Mouse (Mus musculus): ENCODE measurements at regions not wholly inside any gene's neighbourhood (a gene's known extent, or its start where the extent isn't known, plus 50 kb on each side); places are given as distances from the start of the nearest gene placed in this dataset.
"Not testable (repeated sequence)": the region's sequence is repeated elsewhere in the genome, so short reads cannot be mapped to it uniquely, and the experiment has no call there.

DNA sequence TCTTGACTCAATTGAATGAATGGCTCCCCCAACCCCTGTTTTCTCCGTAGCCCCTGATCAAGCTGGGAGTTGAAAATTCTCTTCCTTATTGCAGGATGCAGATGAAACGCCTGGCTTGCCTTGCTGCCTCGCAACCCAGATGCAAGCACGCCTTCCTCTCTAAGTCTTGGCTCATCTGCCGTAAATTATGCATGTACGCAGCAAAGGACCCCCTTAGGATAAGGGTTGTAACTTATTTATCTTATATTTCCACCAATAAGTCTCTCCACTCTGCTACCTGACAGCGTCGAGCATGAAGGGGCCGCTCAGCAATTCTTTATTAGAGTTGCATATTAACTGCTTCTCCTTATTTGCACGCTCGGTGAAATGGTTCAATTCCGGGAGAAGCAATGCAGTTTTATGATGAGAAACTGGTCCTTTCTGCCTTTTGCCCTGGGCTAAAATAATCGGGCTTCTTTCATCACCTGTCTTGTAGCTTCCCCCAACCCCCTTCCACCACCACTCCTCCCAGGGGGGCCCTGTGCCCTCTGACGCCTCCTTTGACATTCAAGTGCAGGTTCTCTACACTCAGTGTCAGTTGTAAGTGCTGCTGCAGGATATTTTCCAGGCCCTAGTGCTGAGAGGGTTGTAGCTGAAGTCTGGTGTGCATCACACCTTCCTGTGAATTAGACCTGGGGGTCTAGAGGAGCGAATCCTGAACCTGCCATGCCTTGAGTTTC, 246.0 kb downstream of the Eipr1 start:
- Histone ChIP-seq H3K27me3 (no peaks in the 10 kb centered on the region), H3K4me2 (no peak overlapping the region), H3K36me3 (no peaks in the 10 kb centered on the region), H3K9ac (no peak overlapping the region), H3K27ac (no peak overlapping the region), H3K9me3 (replicated peaks) (no peaks in the 10 kb centered on the region), H3K4me3 (replicated peaks) (no peak overlapping the region), H3K4me1 (replicated peaks) (no peaks in the 10 kb centered on the region)
- no peak for ATAC-seq (ENCODE audit: low read depth)
- 54% methylated on average over 15 of the region's 15 CpGs for WGBS (ENCODE audit: insufficient replicate concordance)
- DNase-seq = no peak

DNA sequence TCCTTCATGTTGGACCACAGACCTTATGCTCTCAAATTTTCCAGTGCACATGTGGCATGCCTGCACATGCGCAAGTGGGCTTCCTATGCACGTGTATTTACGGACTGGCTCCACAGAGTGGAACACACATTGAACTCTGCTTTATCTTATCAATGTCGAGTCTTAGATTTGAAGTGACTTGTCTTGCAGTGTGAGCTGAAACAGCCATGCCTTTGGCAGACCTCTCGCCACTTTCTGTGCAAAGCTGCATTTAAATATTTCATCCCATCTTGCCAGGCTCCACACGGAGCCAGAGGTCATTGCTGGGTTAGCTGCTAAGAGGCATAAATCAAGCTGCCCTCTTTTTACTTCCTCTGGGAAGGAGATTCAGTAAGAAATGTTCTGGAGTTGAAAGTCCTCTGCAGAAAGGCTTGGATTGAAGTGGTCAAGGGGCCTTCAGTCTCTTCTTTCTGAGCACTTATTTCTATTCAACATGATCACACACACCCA, 248.4 kb downstream of the Eipr1 start:
- ATAC-seq (ENCODE audit: low read depth) (no peak), DNase-seq (no peak)
- Histone ChIP-seq H3K36me3 (no peaks in the 10 kb centered on the region), H3K4me1 (replicated peaks) (no peaks in the 10 kb centered on the region), H3K27ac (no peak overlapping the region), H3K27me3 (no peaks in the 10 kb centered on the region), H3K9ac (no peak overlapping the region), H3K4me3 (replicated peaks) (no peak overlapping the region), H3K9me3 (replicated peaks) (no peaks in the 10 kb centered on the region), H3K4me2 (no peak overlapping the region)
- 51% methylated on average over 6 of the region's 6 CpGs for WGBS (ENCODE audit: insufficient replicate concordance)

DNA sequence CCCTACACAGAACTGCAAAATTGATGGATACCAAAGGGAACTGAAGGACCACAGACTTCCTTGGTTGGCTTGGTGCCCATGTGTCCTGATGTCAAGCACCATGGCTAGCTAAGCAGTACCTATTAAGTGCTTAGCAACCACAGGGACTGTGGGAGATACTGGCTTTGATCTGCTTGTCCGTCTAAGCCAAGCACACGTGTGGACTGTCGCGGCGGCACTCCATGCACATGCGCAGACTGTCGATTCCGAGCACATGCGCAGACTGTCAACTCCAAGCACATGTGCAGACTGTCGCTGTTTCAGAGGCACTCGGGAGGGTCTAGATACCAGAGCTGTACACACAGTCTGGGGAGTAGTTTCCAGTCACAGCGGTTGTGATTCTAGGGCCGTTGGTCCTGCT, 252.9 kb downstream of the Eipr1 start:
- WGBS (ENCODE audit: insufficient replicate concordance) = 83% methylated on average over 13 of the region's 13 CpGs
- ATAC-seq (ENCODE audit: low read depth) = no peak
- no peaks in the 10 kb centered on the region for H3K27me3 ChIP-seq
- no peak overlapping the region for H3K27ac ChIP-seq
- H3K4me2 ChIP-seq = no peak overlapping the region
- H3K9ac ChIP-seq = no peak overlapping the region
- H3K36me3 ChIP-seq = no peaks in the 10 kb centered on the region
- H3K4me1 ChIP-seq (replicated peaks) = no peaks in the 10 kb centered on the region
- DNase-seq = no peak
- no peaks in the 10 kb centered on the region for H3K9me3 ChIP-seq (replicated peaks)
- no peak overlapping the region for H3K4me3 ChIP-seq (replicated peaks)

DNA sequence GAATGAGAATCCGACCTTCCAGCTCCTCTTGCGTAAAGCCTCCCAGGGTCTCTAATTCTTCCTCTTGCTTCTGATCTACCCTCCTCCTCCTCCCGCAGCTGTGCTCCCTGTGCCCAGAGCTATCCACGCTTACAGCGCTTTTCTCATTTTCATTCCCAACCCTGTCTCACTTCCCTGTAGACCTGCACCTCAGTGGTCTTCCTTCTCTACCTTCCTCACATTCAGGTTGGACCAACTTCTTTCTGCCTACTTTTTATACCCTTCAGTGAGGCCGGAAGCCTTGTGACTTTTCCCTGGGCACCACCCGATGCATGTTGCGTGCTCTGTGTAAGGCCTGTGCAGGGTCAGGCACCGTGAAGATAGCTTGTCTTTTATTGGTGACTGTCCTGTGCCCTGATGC, 263.0 kb downstream of the Eipr1 start:
- DNase-seq (no peak), ATAC-seq (ENCODE audit: low read depth) (no peak)
- no peaks in the 10 kb centered on the region for H3K9me3 ChIP-seq (replicated peaks)
- 74% methylated on average over 9 of the region's 9 CpGs for WGBS (ENCODE audit: insufficient replicate concordance)
- no peaks in the 10 kb centered on the region for H3K4me1 ChIP-seq (replicated peaks)
- H3K4me3 ChIP-seq (replicated peaks) = no peak overlapping the region
- no peak overlapping the region for H3K4me2 ChIP-seq
- no peaks in the 10 kb centered on the region for H3K27me3 ChIP-seq
- H3K36me3 ChIP-seq = no peaks in the 10 kb centered on the region
- H3K27ac ChIP-seq = no peak overlapping the region
- no peak overlapping the region for H3K9ac ChIP-seq

DNA sequence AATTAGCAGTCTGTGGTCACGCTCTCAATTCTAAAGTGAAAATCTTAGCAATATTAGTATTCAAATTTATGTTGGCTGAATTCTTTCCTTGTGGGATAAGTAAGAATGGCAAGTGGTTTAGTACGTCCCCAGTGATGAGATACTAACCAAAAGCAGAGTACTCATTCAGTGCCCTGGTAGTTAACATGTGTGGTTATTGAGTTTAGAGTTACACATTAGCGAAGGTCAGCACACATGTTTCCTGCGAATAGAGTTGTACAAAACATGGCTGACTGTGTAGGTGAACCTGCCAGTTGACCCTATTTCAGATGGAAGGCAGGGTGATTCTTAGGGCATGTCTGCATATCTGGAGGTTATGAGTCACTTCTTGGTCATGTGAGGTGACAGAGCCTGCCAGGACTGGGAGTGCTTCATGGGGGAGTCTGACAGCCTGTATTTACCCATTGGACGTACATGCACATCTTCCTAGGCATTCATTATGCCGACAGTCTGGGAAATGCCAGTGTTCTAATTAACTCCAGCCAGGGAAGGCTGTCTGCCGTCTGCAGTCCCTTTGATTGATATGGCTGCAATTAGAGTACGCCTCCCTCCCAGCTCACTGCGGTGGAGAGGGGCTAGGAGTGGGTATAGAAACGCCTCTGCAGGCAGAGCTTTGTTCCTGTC, 263.7 kb downstream of the Eipr1 start:
- Histone ChIP-seq H3K4me3 (replicated peaks) (no peak overlapping the region), H3K27ac (no peak overlapping the region), H3K4me1 (replicated peaks) (no peaks in the 10 kb centered on the region), H3K9me3 (replicated peaks) (no peaks in the 10 kb centered on the region), H3K9ac (no peak overlapping the region), H3K36me3 (no peaks in the 10 kb centered on the region), H3K27me3 (no peaks in the 10 kb centered on the region), H3K4me2 (no peak overlapping the region)
- ATAC-seq (ENCODE audit: low read depth) (no peak), DNase-seq (no peak)
- 60% methylated on average over 10 of the region's 10 CpGs for WGBS (ENCODE audit: insufficient replicate concordance)

DNA sequence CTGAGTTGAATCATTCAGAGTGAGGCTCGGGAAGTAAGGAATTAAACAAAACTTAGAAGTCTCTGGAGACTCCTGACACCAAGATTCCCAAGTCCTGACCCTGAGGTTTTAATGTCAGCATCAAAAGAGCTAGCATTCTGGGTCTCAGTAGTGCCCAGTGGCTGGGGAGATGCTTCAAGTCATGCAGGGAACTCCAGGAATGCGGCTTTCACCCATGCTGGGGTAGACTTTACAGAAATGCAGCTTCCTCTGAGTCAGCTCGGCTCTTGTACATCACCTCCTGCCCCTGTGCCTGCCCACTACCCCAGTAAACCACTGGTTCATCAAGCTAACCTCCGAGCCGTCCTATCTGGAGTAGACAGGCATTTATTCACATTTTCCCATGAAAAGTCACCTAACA, 269.5 kb downstream of the Eipr1 start:
- H3K4me2 ChIP-seq = no peak overlapping the region
- no peak overlapping the region for H3K27ac ChIP-seq
- H3K27me3 ChIP-seq = no peaks in the 10 kb centered on the region
- no peaks in the 10 kb centered on the region for H3K9me3 ChIP-seq (replicated peaks)
- H3K9ac ChIP-seq = no peak overlapping the region
- WGBS (ENCODE audit: insufficient replicate concordance) = 34% methylated on average over 5 of the region's 5 CpGs
- H3K4me1 ChIP-seq (replicated peaks) = no peaks in the 10 kb centered on the region
- ATAC-seq (ENCODE audit: low read depth) (no peak), DNase-seq (no peak)
- no peaks in the 10 kb centered on the region for H3K36me3 ChIP-seq
- no peak overlapping the region for H3K4me3 ChIP-seq (replicated peaks)

DNA sequence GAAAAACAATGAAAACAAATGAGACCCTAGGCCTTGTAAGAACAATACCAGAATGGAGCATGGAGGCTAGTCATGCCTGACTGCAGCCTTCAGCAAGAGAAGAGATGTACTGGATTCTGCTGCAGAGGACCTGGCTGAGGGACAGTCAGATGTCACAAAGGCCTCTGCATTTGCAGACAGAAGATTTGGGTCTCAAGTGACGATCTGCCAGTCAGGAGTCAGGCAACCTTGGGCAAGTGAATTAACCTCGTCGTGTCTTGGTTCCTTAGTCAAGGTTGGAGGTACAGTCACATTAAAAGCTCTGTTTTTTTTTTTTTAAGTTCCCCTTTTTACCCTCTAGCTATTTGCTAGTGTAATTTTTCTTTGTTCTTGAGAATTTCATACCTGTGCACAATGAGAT, 276.6 kb downstream of the Eipr1 start:
- ATAC-seq (ENCODE audit: low read depth) = no peak
- H3K36me3 ChIP-seq = no peaks in the 10 kb centered on the region
- no peak overlapping the region for H3K9ac ChIP-seq
- H3K27me3 ChIP-seq = no peaks in the 10 kb centered on the region
- no peak for DNase-seq
- H3K4me1 ChIP-seq (replicated peaks) = no peaks in the 10 kb centered on the region
- H3K27ac ChIP-seq = no peak overlapping the region
- no peak overlapping the region for H3K4me3 ChIP-seq (replicated peaks)
- H3K9me3 ChIP-seq (replicated peaks) = no peaks in the 10 kb centered on the region
- WGBS (ENCODE audit: insufficient replicate concordance) = 31% methylated on average over 3 of the region's 3 CpGs
- no peak overlapping the region for H3K4me2 ChIP-seq

DNA sequence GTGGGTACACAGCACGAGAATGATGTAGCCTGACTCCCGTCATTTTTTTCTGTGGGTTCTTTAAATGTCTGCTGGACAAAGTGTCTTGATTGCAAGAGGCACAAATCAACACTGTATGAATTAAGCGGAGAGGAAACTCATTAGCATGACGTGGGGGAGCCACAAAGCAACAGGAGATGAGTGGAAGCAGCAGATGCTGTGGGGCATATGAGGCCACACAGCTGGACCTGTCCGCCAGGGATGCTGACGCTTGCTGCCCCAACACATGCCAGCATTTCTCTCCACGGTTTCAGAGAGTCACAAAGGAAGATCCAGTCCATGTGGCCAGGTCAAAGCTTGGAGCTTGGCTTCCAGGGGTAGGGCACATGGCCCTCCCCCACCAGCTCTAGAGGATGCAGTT, 277.9 kb downstream of the Eipr1 start:
- ATAC-seq (ENCODE audit: low read depth) (no peak), DNase-seq (no peak)
- Histone ChIP-seq H3K4me1 (replicated peaks) (no peaks in the 10 kb centered on the region), H3K4me2 (no peak overlapping the region), H3K36me3 (no peaks in the 10 kb centered on the region), H3K9ac (no peak overlapping the region), H3K27ac (no peak overlapping the region), H3K4me3 (replicated peaks) (no peak overlapping the region), H3K27me3 (no peaks in the 10 kb centered on the region), H3K9me3 (replicated peaks) (no peaks in the 10 kb centered on the region)
- WGBS (ENCODE audit: insufficient replicate concordance) = 58% methylated on average over 7 of the region's 7 CpGs

DNA sequence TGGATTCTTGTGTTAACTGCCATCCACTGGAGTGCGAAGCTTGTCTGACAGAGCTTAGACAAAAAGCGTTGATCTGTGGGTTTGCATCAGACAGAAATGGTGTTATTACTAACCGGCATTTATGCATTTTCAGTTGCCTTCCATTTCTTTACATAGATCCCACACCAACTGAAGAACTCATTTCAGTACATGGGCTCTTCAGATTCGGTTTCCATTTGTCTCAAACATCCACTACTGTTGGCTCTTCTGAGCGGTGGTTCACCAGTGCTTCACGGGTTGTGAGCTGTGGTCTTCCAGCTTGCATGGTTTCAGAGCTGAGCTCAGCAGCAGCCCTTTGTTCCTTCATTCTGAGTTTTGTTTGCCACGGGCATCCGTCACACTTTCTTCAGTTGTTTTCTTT, 294.4 kb downstream of the Eipr1 start:
- no peak for DNase-seq
- Histone ChIP-seq H3K27ac (no peak overlapping the region), H3K36me3 (no peaks in the 10 kb centered on the region), H3K4me2 (no peak overlapping the region), H3K9me3 (replicated peaks) (no peaks in the 10 kb centered on the region), H3K4me1 (replicated peaks) (no peaks in the 10 kb centered on the region), H3K27me3 (no peaks in the 10 kb centered on the region), H3K9ac (no peak overlapping the region), H3K4me3 (replicated peaks) (no peak overlapping the region)
- no peak for ATAC-seq (ENCODE audit: low read depth)
- WGBS (ENCODE audit: insufficient replicate concordance) = 68% methylated on average over 8 of the region's 8 CpGs

DNA sequence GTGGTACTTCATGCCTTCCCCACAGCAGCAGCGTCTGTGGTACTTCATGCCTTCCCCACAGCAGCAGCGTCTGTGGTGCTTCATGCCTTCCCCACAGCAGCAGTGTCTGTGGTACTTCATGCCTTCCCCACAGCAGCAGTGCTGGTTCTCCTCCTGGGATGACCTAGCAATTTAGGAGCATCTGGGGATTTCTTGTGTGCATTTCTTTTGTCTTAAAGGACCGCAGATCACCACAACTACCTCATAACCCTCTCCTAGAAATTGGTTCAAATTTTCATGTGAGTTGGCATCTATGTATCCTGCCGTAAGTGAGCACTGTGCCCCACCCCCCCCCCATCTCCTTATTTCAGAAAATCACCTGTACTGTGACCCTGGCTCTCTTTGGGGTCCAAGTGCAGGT, 297.0 kb downstream of the Eipr1 start:
- not testable (repeated sequence) for H3K9ac ChIP-seq; H3K4me1 ChIP-seq (replicated peaks); H3K9me3 ChIP-seq (replicated peaks); DNase-seq; H3K27me3 ChIP-seq; H3K4me3 ChIP-seq (replicated peaks); H3K36me3 ChIP-seq; H3K4me2 ChIP-seq; H3K27ac ChIP-seq; ATAC-seq (ENCODE audit: low read depth)
- WGBS (ENCODE audit: insufficient replicate concordance) = 49% methylated on average over 4 of the region's 4 CpGs

DNA sequence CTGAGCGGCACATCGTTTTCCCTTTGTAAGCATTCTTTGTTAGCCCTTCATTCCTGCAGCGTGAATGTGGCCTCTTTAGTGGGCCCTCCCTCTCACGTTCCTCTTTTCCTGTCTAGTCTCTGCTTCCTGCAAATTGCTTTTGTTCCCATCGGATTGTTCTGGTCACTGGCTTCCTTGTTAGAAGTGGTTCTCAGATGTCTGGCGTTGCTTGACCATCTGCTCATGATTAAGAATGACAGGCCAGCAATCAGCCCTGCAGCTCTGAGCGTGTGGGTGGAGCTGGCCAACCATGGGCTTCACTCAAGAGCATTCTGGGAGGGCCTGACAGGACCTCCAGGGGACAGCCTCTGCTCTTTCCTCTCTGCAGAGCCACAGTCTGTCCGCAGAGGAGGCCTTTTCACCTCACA, 297.5 kb downstream of the Eipr1 start:
- DNase-seq (no peak), ATAC-seq (ENCODE audit: low read depth) (no peak)
- Histone ChIP-seq H3K27me3 (no peaks in the 10 kb centered on the region), H3K4me2 (no peak overlapping the region), H3K27ac (no peak overlapping the region), H3K4me1 (replicated peaks) (no peaks in the 10 kb centered on the region), H3K9me3 (replicated peaks) (no peaks in the 10 kb centered on the region), H3K36me3 (no peaks in the 10 kb centered on the region), H3K9ac (no peak overlapping the region), H3K4me3 (replicated peaks) (no peak overlapping the region)
- WGBS (ENCODE audit: insufficient replicate concordance) = 9% methylated on average over 8 of the region's 8 CpGs

DNA sequence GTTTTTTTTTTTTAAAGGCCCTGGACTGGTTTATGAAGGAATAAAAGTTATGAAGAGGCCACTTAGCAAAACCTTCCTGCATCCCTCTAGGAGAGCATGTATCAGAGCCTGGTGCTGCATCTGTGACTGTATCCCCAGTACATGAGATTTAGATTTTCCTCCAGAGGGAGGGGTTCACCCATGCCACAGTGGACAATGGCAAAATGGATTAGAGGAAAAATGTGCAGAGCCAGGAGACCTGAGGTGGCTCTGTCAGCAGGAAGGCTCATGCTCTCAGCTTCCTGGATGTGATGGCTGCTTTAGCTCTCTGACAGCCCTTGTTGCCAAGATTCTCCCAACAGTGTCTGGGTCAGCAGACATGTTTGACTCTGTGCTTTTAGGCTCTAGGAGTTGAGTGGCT, 298.2 kb downstream of the Eipr1 start:
- H3K27me3 ChIP-seq = no peaks in the 10 kb centered on the region
- ATAC-seq (ENCODE audit: low read depth) = no peak
- no peaks in the 10 kb centered on the region for H3K36me3 ChIP-seq
- H3K4me3 ChIP-seq (replicated peaks) = no peak overlapping the region
- no peak overlapping the region for H3K9ac ChIP-seq
- H3K27ac ChIP-seq = no peak overlapping the region
- no peaks in the 10 kb centered on the region for H3K9me3 ChIP-seq (replicated peaks)
- H3K4me2 ChIP-seq = no peak overlapping the region
- H3K4me1 ChIP-seq (replicated peaks) = no peaks in the 10 kb centered on the region
- DNase-seq = no peak

Data from liver, embryonic 13.5 days (tissue).